Mouse (Mus musculus) adipose tissue, adult 10 weeks (tissue): ENCODE data around the gene Loxl4. TPM values are rescaled to one million over a fixed set of nuclear protein-coding genes. Genes with fewer than 3 reads are reported as not detected.

Source experiments
- polyA plus RNA-seq: library from polyadenylated mRNA; stranded (reverse); fragments of 350-450 nt; fragmentation: Illumina TruSeq; extraction: RNeasy Lipid Tissue Mini Kit (QIAGEN cat#74804); gene quantifications from one replicate; pipeline ENCODE4 v1.2.3, GENCODE M21; 2014; ENCODE audit warnings: low read depth, low replicate concordance

Loxl4 gene
- polyA plus RNA-seq, result 1.5 TPM

GRCm38 (mm10) chr19:42612654-42613053, at the start of gene Loxl4:
Gene Loxl4 (minus strand): TSS chr19:42612813.

Other genes starting within 250 kb of the Loxl4 start
- gene Crtac1, start 181.0 kb downstream of the Loxl4 start, polyA plus RNA-seq, result 1.4 TPM
- gene R3hcc1l, start 94.1 kb downstream of the Loxl4 start, polyA plus RNA-seq, result 16.4 TPM
- gene Pyroxd2, start 140.0 kb upstream of the Loxl4 start, polyA plus RNA-seq, result 31.2 TPM
- 19.8 TPM for gene Hps1, start 167.2 kb upstream of the Loxl4 start, polyA plus RNA-seq